Mouse (Mus musculus): Measurements from ENCODE around the gene Cars2. TPM values are rescaled to one million over a fixed set of nuclear protein-coding genes. Genes with fewer than 3 reads are reported as not detected.
"Not testable (repeated sequence)": the region's sequence is repeated elsewhere in the genome, so short reads cannot be mapped to it uniquely, and the experiment has no call there.

Gene Cars2
- total RNA-seq, 1 experiment from 2014 or later: 41.7 TPM

GRCm38 (mm10) chr8:11557424-11557767, 6.8 kb upstream of the Cars2 start:
- no peak for ATAC-seq (replicated peaks; ENCODE audit: low read depth, poor library complexity, severe bottlenecking)

GRCm38 (mm10) chr8:11556691-11557423, 6.3 kb upstream of the Cars2 start:
- ATAC-seq (replicated peaks; ENCODE audit: low read depth, poor library complexity, severe bottlenecking): no peak

GRCm38 (mm10) chr8:11555720-11556591, 5.4 kb upstream of the Cars2 start:
- peak; percentile 57 for ATAC-seq (replicated peaks; ENCODE audit: low read depth, poor library complexity, severe bottlenecking)

GRCm38 (mm10) chr8:11554799-11555719, 4.5 kb upstream of the Cars2 start, which contains the start of gene Ing1:
Ing1 (plus strand) TSS chr8:11555571.
- peak; percentile 40 for ATAC-seq (replicated peaks; ENCODE audit: low read depth, poor library complexity, severe bottlenecking)

GRCm38 (mm10) chr8:11552390-11552789, 1.8 kb upstream of the Cars2 start:
- no peak for ATAC-seq (replicated peaks; ENCODE audit: low read depth, poor library complexity, severe bottlenecking)

GRCm38 (mm10) chr8:11551497-11551896, 914 bp upstream of the Cars2 start:
- not testable (repeated sequence) for ATAC-seq (replicated peaks; ENCODE audit: low read depth, poor library complexity, severe bottlenecking)

GRCm38 (mm10) chr8:11549706-11550105, 877 bp downstream of the Cars2 start:
- peak; percentile 48; the same call in 1 of the 2 replicates for ATAC-seq (replicated peaks; ENCODE audit: low read depth, poor library complexity, severe bottlenecking)

GRCm38 (mm10) chr8:11547063-11547462, 3.5 kb downstream of the Cars2 start:
- peak; percentile 43; the same call in 1 of the 2 replicates for ATAC-seq (replicated peaks; ENCODE audit: low read depth, poor library complexity, severe bottlenecking)

- peak; percentile 55; the same call in 1 of the 2 replicates for ATAC-seq (replicated peaks; ENCODE audit: low read depth, poor library complexity, severe bottlenecking)
Observed at GRCm38 (mm10) chr8:11544386-11544785, 6.2 kb downstream of the Cars2 start.

GRCm38 (mm10) chr8:11542866-11543265, 7.7 kb downstream of the Cars2 start:
- no peak for ATAC-seq (replicated peaks; ENCODE audit: low read depth, poor library complexity, severe bottlenecking)

GRCm38 (mm10) chr8:11542031-11542430, 8.6 kb downstream of the Cars2 start:
- no peak for ATAC-seq (replicated peaks; ENCODE audit: low read depth, poor library complexity, severe bottlenecking)

- ATAC-seq (replicated peaks; ENCODE audit: low read depth, poor library complexity, severe bottlenecking): no peak
Observed at GRCm38 (mm10) chr8:11540182-11540581, 10.4 kb downstream of the Cars2 start.

- ATAC-seq (replicated peaks; ENCODE audit: low read depth, poor library complexity, severe bottlenecking): no peak
Observed at GRCm38 (mm10) chr8:11539049-11539448, 11.5 kb downstream of the Cars2 start.

GRCm38 (mm10) chr8:11534494-11534893, 16.1 kb downstream of the Cars2 start:
- ATAC-seq (replicated peaks; ENCODE audit: low read depth, poor library complexity, severe bottlenecking): no peak

- ATAC-seq (replicated peaks; ENCODE audit: low read depth, poor library complexity, severe bottlenecking): no peak
Observed at GRCm38 (mm10) chr8:11530849-11531248, 19.7 kb downstream of the Cars2 start.

- no peak for ATAC-seq (replicated peaks; ENCODE audit: low read depth, poor library complexity, severe bottlenecking)
Observed at GRCm38 (mm10) chr8:11530155-11530770, 20.3 kb downstream of the Cars2 start.

- ATAC-seq (replicated peaks; ENCODE audit: low read depth, poor library complexity, severe bottlenecking): no peak
Observed at GRCm38 (mm10) chr8:11523331-11523730, 27.3 kb downstream of the Cars2 start.

- ATAC-seq (replicated peaks; ENCODE audit: low read depth, poor library complexity, severe bottlenecking): no peak
Observed at GRCm38 (mm10) chr8:11518676-11519075, 31.9 kb downstream of the Cars2 start.

- ATAC-seq (replicated peaks; ENCODE audit: low read depth, poor library complexity, severe bottlenecking): no peak
Observed at GRCm38 (mm10) chr8:11518056-11518396, 32.6 kb downstream of the Cars2 start.
